Mouse (Mus musculus) liver, adult 2 months (tissue): ENCODE results near the gene Tent5b.

Source experiments
- CTCF ChIP-seq: fragments of 200-500 bp; IDR thresholded peaks from 2 replicates; pipeline ENCODE4 v1.5.1; 2011; ENCODE audit warnings: low read depth, low read length, control low read depth
- POLR2A ChIP-seq: fragments of 200-500 bp; IDR thresholded peaks from 2 replicates; pipeline ENCODE4 v1.6.1; 2011; ENCODE audit warnings: low read length, control low read depth; ENCODE audit not compliant: insufficient read depth; ENCODE audit errors: extremely low read depth

GRCm38 (mm10) chr4:133488619-133489392 is 8.9 kb downstream of the Tent5b start:
- TF ChIP-seq POLR2A (no peak), CTCF (no peak)
